Mouse (Mus musculus) neural tube, embryonic 14.5 days (tissue): ENCODE data around the gene Samd7. TPM values are rescaled to one million over a fixed set of nuclear protein-coding genes. Genes with fewer than 3 reads are reported as not detected.
A peak's percentile ranks its signal among the peaks of the same experiment; 100 is the strongest.

Experiments
- ATAC-seq: fragments of 200-750 bp; cut with Nextera tagmentation; 2 replicates; pipeline ENCODE4 v1.8.0; 2017; ENCODE audit warnings: low read depth, mild to moderate bottlenecking, moderate TSS enrichment, moderate library complexity
- H3K27ac ChIP-seq: fragments of 300-500 bp; sonication (generic); 2 replicates; pipeline ENCODE4 v1.5.1; 2014; ENCODE audit warnings: low read depth, mild to moderate bottlenecking, control low read depth, low read length, moderate library complexity, mixed read lengths
- H3K27me3 ChIP-seq: fragments of 300-500 bp; sonication (generic); 2 replicates; pipeline ENCODE4 v1.6.1; 2014; ENCODE audit warnings: low read length; ENCODE audit not compliant: control insufficient read depth, insufficient read depth
- H3K36me3 ChIP-seq: fragments of 300-500 bp; sonication (generic); 2 replicates; pipeline ENCODE4 v1.6.1; 2014; ENCODE audit warnings: low read length, mixed read lengths; ENCODE audit not compliant: control insufficient read depth, insufficient read depth
- H3K4me1 ChIP-seq: fragments of 300-500 bp; sonication (generic); 2 replicates; pipeline ENCODE4 v1.6.1; 2014; ENCODE audit warnings: low read length; ENCODE audit not compliant: control insufficient read depth, insufficient read depth
- H3K4me2 ChIP-seq: fragments of 300-500 bp; sonication (generic); 2 replicates; pipeline ENCODE4 v1.6.1; 2014; ENCODE audit warnings: mild to moderate bottlenecking, low read depth, low read length, control low read depth
- H3K4me3 ChIP-seq: fragments of 300-500 bp; sonication (generic); 2 replicates; pipeline ENCODE4 v1.5.1; 2014; ENCODE audit warnings: low read depth, low read length, control low read depth, mixed read lengths
- H3K9ac ChIP-seq: fragments of 300-500 bp; sonication (generic); replicated peaks from 2 replicates; pipeline ENCODE4 v1.6.1; 2014; ENCODE audit warnings: low read depth, mild to moderate bottlenecking, control low read depth, low read length, mixed read lengths
- H3K9me3 ChIP-seq: fragments of 300-500 bp; sonication (generic); 2 replicates; pipeline ENCODE4 v1.6.1; 2016; ENCODE audit warnings: low read length; ENCODE audit not compliant: control insufficient read depth
- WGBS: fragments of 180-500 bp; shearing (Covaris S2); extraction: QIAGEN DNeasy Blood & Tissue Kit; methylation state at CpG from one replicate; pipeline ENCODE4 v1.1.7; 2014; 5-methylcytosine and 5-hydroxymethylcytosine counted together
- polyA plus RNA-seq: library from polyadenylated mRNA; unstranded; fragments of >200 nt; fragmentation: Nextera tagmentation; extraction: Ambion mirVana; gene quantifications from 2 replicates; pipeline ENCODE4 v1.2.1, GENCODE M21; 2014

Gene Samd7
- polyA plus RNA-seq, 1 experiment from 2014 or later = not detected

DNA sequence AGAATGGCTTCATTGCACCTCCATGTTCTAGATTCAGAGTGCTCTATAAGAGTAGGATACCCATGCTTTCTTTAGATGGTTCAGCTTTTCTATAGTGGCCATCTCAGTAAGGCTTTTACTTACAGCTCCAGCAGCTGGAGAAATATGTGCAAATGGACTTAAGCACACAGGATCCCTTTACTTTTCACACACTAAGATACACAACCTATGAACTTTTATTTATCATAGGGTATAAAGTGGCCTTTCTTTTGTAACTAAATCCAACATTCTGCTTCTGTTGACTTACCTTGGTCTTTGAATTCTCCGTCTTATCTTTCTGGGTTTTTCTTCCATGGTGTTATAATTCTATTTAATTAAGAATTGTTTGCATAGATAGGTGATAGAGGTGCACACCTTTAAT is 25.5 kb downstream of the Samd7 start:
- 92% methylated on average over 1 of the region's 1 CpGs for WGBS
- no peaks in the 10 kb centered on the region for H3K4me1 ChIP-seq
- no peak overlapping the region for H3K27ac ChIP-seq
- H3K4me2 ChIP-seq = no peak overlapping the region
- H3K36me3 ChIP-seq = no peaks in the 10 kb centered on the region
- no peak overlapping the region for H3K4me3 ChIP-seq
- no peaks in the 10 kb centered on the region for H3K27me3 ChIP-seq
- ATAC-seq = no peak
- no peak overlapping the region for H3K9ac ChIP-seq
- H3K9me3 ChIP-seq = no peaks in the 10 kb centered on the region

GRCm38 (mm10) chr3:30772631-30773030 is 26.5 kb downstream of the Samd7 start:
- H3K9me3 ChIP-seq = no peaks in the 10 kb centered on the region
- no peak overlapping the region for H3K27ac ChIP-seq
- no peaks in the 10 kb centered on the region for H3K36me3 ChIP-seq
- no peak overlapping the region for H3K9ac ChIP-seq
- no peak overlapping the region for H3K4me2 ChIP-seq
- 79% methylated on average over 4 of the region's 4 CpGs for WGBS
- no peak overlapping the region for H3K4me3 ChIP-seq
- H3K4me1 ChIP-seq = no peaks in the 10 kb centered on the region
- H3K27me3 ChIP-seq = no peaks in the 10 kb centered on the region
- ATAC-seq = no peak

DNA sequence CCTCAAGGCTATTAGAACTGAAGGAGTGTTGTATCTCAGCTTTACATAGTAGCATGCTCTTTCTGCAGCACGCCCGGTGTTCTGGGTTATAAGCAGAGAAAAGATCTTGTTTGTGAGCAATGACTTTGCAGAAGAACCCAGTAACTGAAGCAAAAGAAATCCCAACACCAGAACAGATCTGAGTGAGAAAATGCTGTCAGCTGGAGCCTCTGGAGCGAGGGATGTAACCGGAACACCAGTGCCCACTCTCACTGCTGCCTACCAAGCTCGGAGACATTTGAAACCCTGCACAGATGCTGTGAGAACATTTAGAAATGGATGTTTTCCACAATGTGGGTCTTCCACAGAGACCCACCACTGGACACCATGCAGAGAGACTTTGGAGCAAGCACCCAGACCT is 28.6 kb downstream of the Samd7 start:
- WGBS = 92% methylated on average over 5 of the region's 5 CpGs
- H3K4me2 ChIP-seq = no peak overlapping the region
- ATAC-seq = no peak

DNA sequence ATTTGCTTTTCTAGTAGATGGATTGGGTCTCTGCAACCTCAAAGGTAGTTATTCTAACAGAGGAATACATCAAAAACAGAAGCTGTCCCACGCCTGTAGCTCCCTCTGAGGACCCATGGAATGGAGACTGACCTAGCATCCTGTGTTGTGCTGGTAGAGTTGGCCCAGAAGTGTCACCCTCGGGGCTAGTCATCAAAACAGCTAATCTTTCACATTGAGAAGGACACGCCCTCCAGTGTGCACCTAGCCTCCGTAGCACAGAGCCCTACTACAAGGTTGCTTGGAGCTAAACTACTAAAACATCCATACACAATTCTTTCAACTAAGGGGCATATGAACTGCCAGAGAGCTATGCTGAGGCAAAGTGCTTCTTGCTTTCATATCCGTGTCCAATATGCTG is 31.9 kb downstream of the Samd7 start:
- Histone ChIP-seq H3K27ac (no peak overlapping the region), H3K9me3 (no peaks in the 10 kb centered on the region), H3K36me3 (no peaks in the 10 kb centered on the region), H3K4me3 (no peak overlapping the region), H3K9ac (no peak overlapping the region), H3K27me3 (no peaks in the 10 kb centered on the region), H3K4me2 (no peak overlapping the region), H3K4me1 (no peaks in the 10 kb centered on the region)
- no peak for ATAC-seq
- 80% methylated on average over 5 of the region's 5 CpGs for WGBS

More for the DNA sequence above, 28.6 kb downstream of the Samd7 start:
- H3K27me3 ChIP-seq = no peaks in the 10 kb centered on the region
- no peaks in the 10 kb centered on the region for H3K36me3 ChIP-seq
- H3K27ac ChIP-seq = no peak overlapping the region
- no peaks in the 10 kb centered on the region for H3K9me3 ChIP-seq
- H3K9ac ChIP-seq = no peak overlapping the region
- H3K4me3 ChIP-seq = no peak overlapping the region
- H3K4me1 ChIP-seq = no peaks in the 10 kb centered on the region

- Histone ChIP-seq H3K4me1 (no peaks in the 10 kb centered on the region), H3K4me2 (no peak overlapping the region), H3K9me3 (no peaks in the 10 kb centered on the region), H3K4me3 (no peak overlapping the region), H3K27me3 (no peaks in the 10 kb centered on the region), H3K9ac (no peak overlapping the region), H3K27ac (no peak overlapping the region), H3K36me3 (no peaks in the 10 kb centered on the region)
- 29% methylated on average over 5 of the region's 5 CpGs for WGBS
- no peak for ATAC-seq
These were observed 42.4 kb downstream of the Samd7 start for GRCm38 (mm10) chr3:30788531-30788930.

DNA sequence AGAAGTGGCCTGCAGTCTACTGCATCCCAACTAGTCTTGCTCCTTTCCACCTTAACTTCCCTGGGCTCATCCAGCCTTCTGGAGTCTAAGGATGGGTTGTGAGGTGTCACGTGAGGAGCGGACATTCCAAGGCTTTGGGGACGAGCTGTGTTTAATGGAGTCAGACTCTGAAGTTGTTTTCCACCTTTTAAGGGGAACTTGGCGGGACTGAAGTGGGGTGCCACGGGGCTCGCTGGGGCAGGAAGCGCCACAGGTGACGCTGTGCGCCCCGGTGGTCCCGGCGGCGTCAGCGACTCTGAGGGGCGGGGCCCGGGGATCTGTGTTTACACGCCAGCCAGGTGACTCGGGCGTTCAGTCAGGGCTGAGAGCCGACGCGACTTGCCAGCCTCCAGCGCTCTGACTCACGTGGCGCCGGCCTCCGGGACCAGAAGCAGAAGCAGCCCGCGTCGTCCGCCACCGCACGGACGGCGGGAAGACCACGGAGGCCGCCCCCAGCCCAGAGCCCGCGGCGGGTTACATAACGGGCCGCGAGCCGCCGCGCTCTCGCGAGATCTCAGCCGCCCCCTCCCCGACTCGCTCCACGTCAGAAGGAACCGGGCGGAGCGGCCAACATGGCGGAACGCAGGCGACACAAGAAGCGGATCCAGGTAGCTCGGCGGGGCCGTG is 46.8 kb downstream of the Samd7 start, which contains the start of gene Sec62:
Gene Sec62 (plus strand): TSS at position 139 of the 666 bp plus-strand sequence.
- Histone ChIP-seq H3K4me3 (peak within 1 kb of the TSS; percentile 98), H3K4me2 (peak within 1 kb of the TSS; percentile 62), H3K27me3 (no peaks in the 10 kb centered on the region), H3K9me3 (no peaks in the 10 kb centered on the region), H3K9ac (peak within 1 kb of the TSS; percentile 97), H3K36me3 (no peaks in the 10 kb centered on the region), H3K27ac (peak within 1 kb of the TSS; percentile 95), H3K4me1 (0 out of 2 replicates have a peak, but pooled peaks cover 10% of the 10 kb centered on the region)
- ATAC-seq = peak; percentile 99
- WGBS = under 1% methylated on average over 60 of the region's 62 CpGs

DNA sequence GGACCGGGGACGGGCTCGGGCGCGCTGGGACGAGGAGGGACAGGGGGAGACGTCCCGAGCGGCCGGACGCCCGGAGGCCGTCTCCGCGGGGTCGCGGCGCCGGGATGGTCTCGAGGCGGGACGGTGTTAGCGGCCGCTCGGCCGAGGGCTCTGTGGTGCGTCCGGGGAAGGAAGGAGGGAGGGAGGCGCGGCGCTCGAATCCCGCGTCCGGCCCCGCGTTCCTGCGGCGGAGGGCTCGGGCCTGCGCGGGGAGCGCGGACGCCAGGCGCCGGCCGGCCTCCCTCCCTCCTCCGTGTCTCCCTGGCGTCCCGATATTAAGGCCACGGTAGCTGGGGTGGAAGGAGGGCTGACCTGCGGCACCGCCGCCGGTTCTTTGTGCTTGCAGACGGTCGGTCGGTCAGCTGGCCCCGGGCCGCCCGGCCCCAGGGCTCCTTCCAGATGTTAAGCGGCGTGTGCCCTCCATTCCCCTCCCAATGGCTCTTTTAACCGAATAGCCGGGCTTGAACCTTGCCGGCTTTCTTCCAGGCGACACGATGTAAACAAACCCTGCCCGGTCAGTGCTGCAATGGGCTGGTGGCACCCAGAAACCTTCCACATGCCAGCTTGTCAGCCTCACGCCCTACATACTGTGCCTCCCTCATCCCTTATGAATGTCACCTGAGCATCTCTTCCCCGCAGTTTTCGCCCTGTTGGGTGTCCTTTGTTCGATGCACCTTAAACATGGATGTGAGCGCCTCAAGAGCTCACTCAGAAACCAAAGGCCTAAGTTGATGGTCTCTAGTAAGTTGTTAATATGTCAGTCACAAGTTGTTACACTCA is 47.5 kb downstream of the Samd7 start:
- no peaks in the 10 kb centered on the region for H3K9me3 ChIP-seq
- peak overlapping the region; percentile 97 for H3K9ac ChIP-seq
- peak overlapping the region; percentile 98 for H3K4me3 ChIP-seq
- peak overlapping the region; percentile 95 for H3K27ac ChIP-seq
- 0 out of 2 replicates have a peak, but pooled peaks cover 10% of the 10 kb centered on the region for H3K4me1 ChIP-seq
- H3K27me3 ChIP-seq = no peaks in the 10 kb centered on the region
- H3K4me2 ChIP-seq = peak overlapping the region; percentile 62
- ATAC-seq = peak; percentile 89
- WGBS = 1% methylated on average over 31 of the region's 75 CpGs
- no peaks in the 10 kb centered on the region for H3K36me3 ChIP-seq

- Histone ChIP-seq H3K27me3 (no peaks in the 10 kb centered on the region), H3K36me3 (peaks cover 23% of the 10 kb centered on the region; the same call in 1 of the 2 replicates), H3K4me1 (no peaks in the 10 kb centered on the region), H3K4me2 (no peak overlapping the region), H3K9me3 (no peaks in the 10 kb centered on the region), H3K9ac (no peak overlapping the region), H3K4me3 (no peak overlapping the region), H3K27ac (no peak overlapping the region)
- no peak for ATAC-seq
- 96% methylated on average over 3 of the region's 3 CpGs for WGBS
These were observed 56.1 kb downstream of the Samd7 start for GRCm38 (mm10) chr3:30802171-30802570.

- Histone ChIP-seq H3K9ac (no peak overlapping the region), H3K4me3 (no peak overlapping the region), H3K27me3 (no peaks in the 10 kb centered on the region), H3K27ac (no peak overlapping the region), H3K4me2 (no peak overlapping the region), H3K9me3 (no peaks in the 10 kb centered on the region), H3K4me1 (no peaks in the 10 kb centered on the region), H3K36me3 (peaks cover 32% of the 10 kb centered on the region)
- WGBS = 81% methylated on average over 3 of the region's 3 CpGs
- no peak for ATAC-seq
These were observed 66.8 kb downstream of the Samd7 start for GRCm38 (mm10) chr3:30812881-30813280.
